In the genomic region with DNA sequence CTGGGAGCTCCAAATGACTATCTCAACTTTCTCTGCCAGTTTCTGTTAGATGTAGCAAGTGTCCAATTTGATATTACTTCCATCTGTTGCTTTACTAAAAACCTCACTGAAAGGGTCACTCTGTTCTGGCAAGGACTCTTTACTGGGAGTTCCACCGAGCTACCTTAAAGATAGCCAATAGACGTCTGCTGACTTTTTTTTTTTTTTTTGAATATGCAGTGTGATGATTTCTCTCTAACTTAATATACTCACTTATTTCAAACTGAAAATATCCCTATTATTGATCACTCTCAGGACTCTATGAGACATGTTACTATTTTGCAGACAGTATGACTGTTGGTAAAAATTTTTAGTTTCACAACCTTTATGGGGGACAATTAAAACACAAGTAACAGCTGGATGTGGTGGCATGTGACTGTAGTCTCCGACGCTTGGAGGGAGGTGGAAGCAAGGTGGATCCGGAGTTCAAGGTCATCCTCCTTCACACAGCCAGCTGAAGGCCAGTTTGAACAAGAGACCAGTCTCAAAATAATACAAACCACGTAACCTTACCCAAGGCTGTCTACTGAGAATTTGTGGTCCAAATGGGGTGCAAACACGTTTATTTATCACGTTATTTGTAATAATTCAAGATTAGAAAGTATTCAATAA, we compare ENCODE assay signal across 8 mouse cellular contexts. TPM values are rescaled to one million over a fixed set of nuclear protein-coding genes. Genes with fewer than 3 reads are reported as not detected.
DNase-seq lines count a peak whose midpoint lies in the region; ATAC-seq lines count a peak whose summit lies in the region.

No protein-coding gene starts in this region.

- peak overlapping the region; percentile 80 for H3K9ac ChIP-seq in forebrain, embryonic 13.5 days
- peak overlapping the region; percentile 82; the same call in 1 of the 2 replicates for H3K9ac ChIP-seq in limb, embryonic 12.5 days (replicated peaks)
- no peak overlapping the region for H3K9ac ChIP-seq in stomach, embryonic 15.5 days

- H3K4me3 ChIP-seq in megakaryocyte, embryonic 14.5 days (replicated peaks): peak overlapping the region; percentile 95
- H3K4me3 ChIP-seq in forebrain, embryonic 13.5 days: peak overlapping the region; percentile 82
- peak overlapping the region; percentile 92 for H3K4me3 ChIP-seq in limb, embryonic 12.5 days (replicated peaks)
- peak overlapping the region; percentile 96 for H3K4me3 ChIP-seq in stomach, embryonic 15.5 days (replicated peaks)

- H3K4me1 ChIP-seq in megakaryocyte, embryonic 14.5 days: peaks cover 64% of the 10 kb centered on the region
- peaks cover 22% of the 10 kb centered on the region for H3K4me1 ChIP-seq in forebrain, embryonic 13.5 days
- peaks cover 11% of the 10 kb centered on the region for H3K4me1 ChIP-seq in limb, embryonic 12.5 days (replicated peaks)
- peaks cover 11% of the 10 kb centered on the region for H3K4me1 ChIP-seq in stomach, embryonic 15.5 days

- no peak overlapping the region; the same call in 1 of the 2 replicates for H3K27ac ChIP-seq in forebrain, embryonic 13.5 days
- H3K27ac ChIP-seq in limb, embryonic 12.5 days: no peak overlapping the region
- no peak overlapping the region; the same call in 1 of the 2 replicates for H3K27ac ChIP-seq in stomach, embryonic 15.5 days

- no peaks in the 10 kb centered on the region for H3K27me3 ChIP-seq in megakaryocyte, embryonic 14.5 days (replicated peaks)
- H3K27me3 ChIP-seq in forebrain, embryonic 13.5 days: no peaks in the 10 kb centered on the region
- no peaks in the 10 kb centered on the region for H3K27me3 ChIP-seq in limb, embryonic 12.5 days
- no peaks in the 10 kb centered on the region for H3K27me3 ChIP-seq in stomach, embryonic 15.5 days (replicated peaks)

- ATAC-seq in megakaryocyte, adult 5-6 weeks (ENCODE audit: poor library complexity, severe bottlenecking): no peak
- ATAC-seq in forebrain, embryonic 13.5 days: no peak
- no peak for ATAC-seq in limb, embryonic 12.5 days (ENCODE audit: insufficient number of reproducible peaks, insufficient read depth, low FRiP score, low TSS enrichment, low read depth)
- ATAC-seq in stomach, embryonic 15.5 days (ENCODE audit: insufficient read depth, low FRiP score, low read depth): no peak

- DNase-seq in thymus, adult 18-20 months: no peak
- no peak for DNase-seq in cerebellum, adult 18-20 months
- DNase-seq in urinary bladder, postnatal 4 days (ENCODE audit: low spot score in 2 of 2): no peak

- no peaks in the 10 kb centered on the region for H3K9me3 ChIP-seq in megakaryocyte, embryonic 14.5 days
- no peaks in the 10 kb centered on the region for H3K9me3 ChIP-seq in forebrain, embryonic 13.5 days (replicated peaks)
- no peaks in the 10 kb centered on the region for H3K9me3 ChIP-seq in limb, embryonic 12.5 days
- H3K9me3 ChIP-seq in stomach, embryonic 15.5 days: no peaks in the 10 kb centered on the region

- 24% methylated on average over 8 of the region's 8 CpGs for WGBS in forebrain, embryonic 13.5 days
- WGBS in limb, embryonic 12.5 days: 19% methylated on average over 8 of the region's 8 CpGs
- WGBS in stomach, embryonic 15.5 days: 15% methylated on average over 8 of the region's 8 CpGs

- H3K36me3 ChIP-seq in megakaryocyte, embryonic 14.5 days (replicated peaks; ENCODE audit: low read length): peaks cover 57% of the 10 kb centered on the region
- H3K36me3 ChIP-seq in forebrain, embryonic 13.5 days (ENCODE audit: poor library complexity, severe bottlenecking): peaks cover 29% of the 10 kb centered on the region; the same call in 1 of the 2 replicates
- H3K36me3 ChIP-seq in limb, embryonic 12.5 days: peaks cover 37% of the 10 kb centered on the region
- no peaks in the 10 kb centered on the region; the same call in 1 of the 2 replicates for H3K36me3 ChIP-seq in stomach, embryonic 15.5 days

- peak overlapping the region; percentile 73 for H3K4me2 ChIP-seq in forebrain, embryonic 13.5 days
- H3K4me2 ChIP-seq in limb, embryonic 12.5 days: peak overlapping the region; percentile 68
- H3K4me2 ChIP-seq in stomach, embryonic 15.5 days: peak overlapping the region; percentile 86

RNA-seq across cellular contexts. Expression of a gene that starts 0.8 kb away (rescaled TPM):
- 16.6 and 130 TPM in 2 replicates for polyA plus RNA-seq in megakaryocyte, embryonic 14.5 days (2012; ENCODE audit: insufficient read depth, low replicate concordance)
- total RNA-seq in megakaryocyte, adult 5-6 weeks (2015): 87.5 and 89.5 TPM in 2 replicates
- 165 and 167 TPM in 2 replicates for total RNA-seq in megakaryocyte, adult 5-6 weeks (2017)
- 310 and 318 TPM in 2 replicates for polyA plus RNA-seq in forebrain, embryonic 13.5 days (2015; fragmentation: Nextera tagmentation; extraction: Ambion mirVana)
- 271 and 302 TPM in 2 replicates for polyA plus RNA-seq in limb, embryonic 12.5 days (2016; fragmentation: Nextera tagmentation; extraction: Ambion mirVana)
- 214 and 219 TPM in 2 replicates for polyA plus RNA-seq in stomach, embryonic 15.5 days (2015; fragmentation: Nextera tagmentation; extraction: Ambion mirVana)

RNA-seq across cellular contexts. Expression of a gene that starts 1.1 kb away (rescaled TPM):
- polyA plus RNA-seq in megakaryocyte, embryonic 14.5 days (2012; ENCODE audit: insufficient read depth, low replicate concordance): 25.1 and 60.6 TPM in 2 replicates
- 7.9 and 9.1 TPM in 2 replicates for total RNA-seq in megakaryocyte, adult 5-6 weeks (2015)
- total RNA-seq in megakaryocyte, adult 5-6 weeks (2017): 6.7 and 9.5 TPM in 2 replicates
- polyA plus RNA-seq in forebrain, embryonic 13.5 days (2015; fragmentation: Nextera tagmentation; extraction: Ambion mirVana): 29.4 and 31.0 TPM in 2 replicates
- 28.3 and 29.9 TPM in 2 replicates for polyA plus RNA-seq in limb, embryonic 12.5 days (2016; fragmentation: Nextera tagmentation; extraction: Ambion mirVana)
- 25.7 and 28.7 TPM in 2 replicates for polyA plus RNA-seq in stomach, embryonic 15.5 days (2015; fragmentation: Nextera tagmentation; extraction: Ambion mirVana)

RNA-seq across cellular contexts. Expression of a gene that starts 19.3 kb away (rescaled TPM):
- not detected in 2 replicates for polyA plus RNA-seq in megakaryocyte, embryonic 14.5 days (2012; ENCODE audit: insufficient read depth, low replicate concordance)
- total RNA-seq in megakaryocyte, adult 5-6 weeks (2015): not detected in 2 replicates
- total RNA-seq in megakaryocyte, adult 5-6 weeks (2017): not detected in 2 replicates
- not detected in 2 replicates for polyA plus RNA-seq in forebrain, embryonic 13.5 days (2015; fragmentation: Nextera tagmentation; extraction: Ambion mirVana)
- polyA plus RNA-seq in limb, embryonic 12.5 days (2016; fragmentation: Nextera tagmentation; extraction: Ambion mirVana): 1.9 and 2.7 TPM in 2 replicates
- 0.76 and 2.6 TPM in 2 replicates for polyA plus RNA-seq in stomach, embryonic 15.5 days (2015; fragmentation: Nextera tagmentation; extraction: Ambion mirVana)

RNA-seq across cellular contexts. Expression of a gene that starts 23.6 kb away (rescaled TPM):
- 4.0 and 23.4 TPM in 2 replicates for polyA plus RNA-seq in megakaryocyte, embryonic 14.5 days (2012; ENCODE audit: insufficient read depth, low replicate concordance)
- 12.9 and 13.2 TPM in 2 replicates for total RNA-seq in megakaryocyte, adult 5-6 weeks (2015)
- 15.5 and 37.7 TPM in 2 replicates for total RNA-seq in megakaryocyte, adult 5-6 weeks (2017)
- polyA plus RNA-seq in forebrain, embryonic 13.5 days (2015; fragmentation: Nextera tagmentation; extraction: Ambion mirVana): 34.6 and 38.7 TPM in 2 replicates
- polyA plus RNA-seq in limb, embryonic 12.5 days (2016; fragmentation: Nextera tagmentation; extraction: Ambion mirVana): 38.3 and 38.9 TPM in 2 replicates
- polyA plus RNA-seq in stomach, embryonic 15.5 days (2015; fragmentation: Nextera tagmentation; extraction: Ambion mirVana): 44.7 and 50.1 TPM in 2 replicates

RNA-seq across cellular contexts. Expression of a gene that starts 24.2 kb away (rescaled TPM):
- polyA plus RNA-seq in megakaryocyte, embryonic 14.5 days (2012; ENCODE audit: insufficient read depth, low replicate concordance): 57.2 and 112 TPM in 2 replicates
- total RNA-seq in megakaryocyte, adult 5-6 weeks (2015): 41.7 and 44.7 TPM in 2 replicates
- 29.7 and 30.4 TPM in 2 replicates for total RNA-seq in megakaryocyte, adult 5-6 weeks (2017)
- 65.7 and 80.4 TPM in 2 replicates for polyA plus RNA-seq in forebrain, embryonic 13.5 days (2015; fragmentation: Nextera tagmentation; extraction: Ambion mirVana)
- polyA plus RNA-seq in limb, embryonic 12.5 days (2016; fragmentation: Nextera tagmentation; extraction: Ambion mirVana): 53.0 and 60.3 TPM in 2 replicates
- 58.0 and 62.8 TPM in 2 replicates for polyA plus RNA-seq in stomach, embryonic 15.5 days (2015; fragmentation: Nextera tagmentation; extraction: Ambion mirVana)
